Mouse (Mus musculus) midbrain, embryonic 16.5 days (tissue): ENCODE data around the gene Rnf17. TPM values are rescaled to one million over a fixed set of nuclear protein-coding genes. Genes with fewer than 3 reads are reported as not detected.

Experiments
- polyA plus RNA-seq: library from polyadenylated mRNA; unstranded; fragments of >200 nt; fragmentation: Nextera tagmentation; extraction: Ambion mirVana; gene quantifications from 2 replicates; pipeline ENCODE4 v1.2.1, GENCODE M21; 2015

Rnf17 gene
- polyA plus RNA-seq, 1 experiment from 2014 or later, result 1.3 TPM

Other genes with a start within 250 kb of the Rnf17 start
- gene Gzmg, start 243.0 kb upstream of the Rnf17 start, polyA plus RNA-seq, result not detected in 2 replicates
- not detected in 2 replicates for gene Gzmn, start 228.0 kb upstream of the Rnf17 start, polyA plus RNA-seq
- gene Gzmf, start 191.2 kb upstream of the Rnf17 start, polyA plus RNA-seq, result not detected in 2 replicates
- gene Gzmc, start 167.9 kb upstream of the Rnf17 start, polyA plus RNA-seq, result not detected in 2 replicates
- gene Gzmb, start 140.3 kb upstream of the Rnf17 start, polyA plus RNA-seq, result not detected in 2 replicates
- gene Atp12a, start 37.5 kb upstream of the Rnf17 start, polyA plus RNA-seq, result 0.23 and 0.30 TPM in 2 replicates
- gene Cenpj, start 172.8 kb downstream of the Rnf17 start, polyA plus RNA-seq, result 5.3 TPM in 2 replicates
- gene Parp4, start 173.0 kb downstream of the Rnf17 start, polyA plus RNA-seq, result 0.93 and 1.5 TPM in 2 replicates